ENCODE assay signal across 8 mouse cellular contexts in genomic region chr7:133782717-133783435, GRCm38 (mm10). TPM values are rescaled to one million over a fixed set of nuclear protein-coding genes. Genes with fewer than 3 reads are reported as not detected.
DNase-seq lines count a peak whose midpoint lies in the region; ATAC-seq and TF ChIP-seq lines count a peak whose summit lies in the region.

TSS of gene Dhx32 (minus strand) at chr7:133782726.

- H3K27ac ChIP-seq in ES-E14 (ENCODE audit: insufficient read depth, low read depth, low read length, poor library complexity, severe bottlenecking), result no peak within 1 kb of the TSS
- H3K27ac ChIP-seq in forebrain, embryonic 15.5 days (replicated peaks), result no peak within 1 kb of the TSS
- H3K27ac ChIP-seq in lung, postnatal 0 days (ENCODE audit: low read length), result peak within 1 kb of the TSS; percentile 73

- H3K9me3 ChIP-seq in ES-E14 (ENCODE audit: control insufficient read depth, insufficient read depth, low read depth, low read length), result no peaks in the 10 kb centered on the region
- H3K9me3 ChIP-seq in forebrain, embryonic 15.5 days, result no peaks in the 10 kb centered on the region
- no peaks in the 10 kb centered on the region for H3K9me3 ChIP-seq in lung, postnatal 0 days (ENCODE audit: low read length)

- H3K4me1 ChIP-seq in ES-E14 (ENCODE audit: control insufficient read depth in 2 of 2, insufficient read depth in 2 of 2, low read length in 2 of 2, poor library complexity in 1 of 2), result peaks cover 0 to 1% of the 10 kb centered on the region in 2 experiments; a peak in 1 of 4 replicates
- no peaks in the 10 kb centered on the region for H3K4me1 ChIP-seq in forebrain, embryonic 15.5 days
- no peaks in the 10 kb centered on the region for H3K4me1 ChIP-seq in lung, postnatal 0 days (ENCODE audit: insufficient read depth, low read depth, low read length)

- H3K9ac ChIP-seq in ES-E14 (ENCODE audit: insufficient read depth, low read depth, low read length, poor library complexity, severe bottlenecking), result peak within 1 kb of the TSS; percentile 42; the same call in 1 of the 2 replicates
- H3K9ac ChIP-seq in forebrain, embryonic 15.5 days (replicated peaks), result no peak within 1 kb of the TSS
- H3K9ac ChIP-seq in lung, postnatal 0 days (replicated peaks; ENCODE audit: low read depth), result no peak within 1 kb of the TSS

- no peak for ATAC-seq in forebrain, embryonic 15.5 days (replicated peaks)
- peak; percentile 94 for ATAC-seq in lung, postnatal 0 days

- in situ Hi-C loops in ES-E14 (cut with MboI; ENCODE audit: low sequenced_read_pairs in 2 of 2, unreplicated experiment in 2 of 2), result no loop called here

- H3K27me3 ChIP-seq in forebrain, embryonic 15.5 days, result no peaks in the 10 kb centered on the region
- H3K27me3 ChIP-seq in lung, postnatal 0 days (replicated peaks; ENCODE audit: insufficient read depth, low read length), result no peaks in the 10 kb centered on the region

- no peaks in the 10 kb centered on the region for H3K36me3 ChIP-seq in ES-E14 (ENCODE audit: control insufficient read depth, insufficient read depth, low read length, poor library complexity, severe bottlenecking)
- no peaks in the 10 kb centered on the region for H3K36me3 ChIP-seq in forebrain, embryonic 15.5 days
- H3K36me3 ChIP-seq in lung, postnatal 0 days (ENCODE audit: insufficient read depth, low read length), result no peaks in the 10 kb centered on the region

- WGBS in forebrain, embryonic 15.5 days, result 16% methylated on average over 18 of the region's 18 CpGs
- WGBS in lung, postnatal 0 days, result 25% methylated on average over 18 of the region's 18 CpGs

- H3K4me2 ChIP-seq in forebrain, embryonic 15.5 days (replicated peaks), result no peak within 1 kb of the TSS
- H3K4me2 ChIP-seq in lung, postnatal 0 days (replicated peaks; ENCODE audit: low read depth, low read length), result peak within 1 kb of the TSS; percentile 11

- peak within 1 kb of the TSS; percentile 16 to 34; a peak in 3 of 4 replicates for H3K4me3 ChIP-seq in ES-E14 (ENCODE audit: insufficient read depth in 1 of 2, low read depth in 1 of 2, low read length in 2 of 2, poor library complexity in 1 of 2, severe bottlenecking in 1 of 2)
- H3K4me3 ChIP-seq in forebrain, embryonic 15.5 days, result no peak within 1 kb of the TSS
- H3K4me3 ChIP-seq in lung, postnatal 0 days (ENCODE audit: low read depth, low read length), result no peak within 1 kb of the TSS; the same call in 1 of the 2 replicates

- DNase-seq in ES-E14 (ENCODE audit: low read depth, low spot score), result peak; percentile 95
- peak; percentile 86 for DNase-seq in c-Kit-positive CD71-positive TER-119-positive erythroid progenitor cells, embryonic 14.5 days (ENCODE audit: low spot score)
- peak; percentile 74 to 82 for DNase-seq in heart, postnatal 36 days
- DNase-seq in layer of hippocampus, adult 8-10 months (ENCODE audit: low spot score in 2 of 2), result peak in 1 of 2 experiments; percentile 73
- peak; percentile 89 for DNase-seq in lung, postnatal 0 days (ENCODE audit: low spot score)
- DNase-seq in ovary, postnatal 14 days (ENCODE audit: low spot score), result peak; percentile 68
- peak; percentile 47 for DNase-seq in urinary bladder, adult 2 months (ENCODE audit: low spot score)

- intact Hi-C loops in heart, postnatal 36 days (cut with DNase I), result loop anchor here (1.0 kb wide), 2 partner anchors 75 to 114 kb away; no protein-coding TSS in a partner anchor

- no peak for TF ChIP-seq EP300 in lung, postnatal 0 days (IDR thresholded peaks at IDR 0.05)

- peak; percentile 86 for TF ChIP-seq CTCF in lung, postnatal 0 days (IDR thresholded peaks at IDR 0.05)

TF ChIP-seq in ES-E14, 5 proteins besides CTCF, POLR2A, EP300 and RAD21:
- TF ChIP-seq ZNF384 (IDR thresholded peaks at IDR 0.05; ENCODE audit: low read depth, low read length) (no peak), ZC3H11A (IDR thresholded peaks at IDR 0.05; ENCODE audit: borderline replicate concordance, low read depth, low read length) (peak; percentile 50; the same call in 1 of the 2 replicates)

RNA-seq across cellular contexts. Expression of gene Dhx32, which starts in this region (rescaled TPM):
- total RNA-seq in ES-E14 (2012; rRNA removed), result 29.8 and 42.3 TPM in 2 replicates
- 50.3 and 53.0 TPM in 2 replicates for polyA plus RNA-seq in forebrain, embryonic 15.5 days (2015; fragmentation: Nextera tagmentation; extraction: Ambion mirVana)
- total RNA-seq in heart, postnatal 36 days (2021), result 10 to 100 TPM; 42.0 to 44.4 TPM
- total RNA-seq in layer of hippocampus, adult 8-10 months (2022), result 10 to 100 TPM; 31.7 to 40.0 (median 39.2) TPM
- 22.0 and 25.1 TPM in 2 replicates for polyA plus RNA-seq in lung, postnatal 0 days (2015; fragmentation: Nextera tagmentation; extraction: Ambion mirVana)
- 35.3 and 37.3 TPM in 2 replicates for polyA plus RNA-seq in urinary bladder, adult 2 months (2012; rRNA removed)

Comparison
In these comparisons a context has a peak if more than half of its experiments do, and no peak if none do; other contexts are left out.
1. H3K4me3 ChIP-seq: peak in ES-E14 (2 of 2); none in forebrain, embryonic 15.5 days (single experiment) and lung, postnatal 0 days (single experiment).